Mouse (Mus musculus) gastrocnemius, postnatal 10 days (tissue): ENCODE measurements around the gene Ephb1. TPM values are rescaled to one million over a fixed set of nuclear protein-coding genes. Genes with fewer than 3 reads are reported as not detected.

ENCODE experiments used
- DNase-seq: peaks from one replicate; pipeline ENCODE4 v3.0.0; 2021; ENCODE audit warnings: mixed read lengths
- total RNA-seq, 2 experiments: library from RNA; stranded (reverse); gene quantifications; 2 replicates each; pipeline ENCODE4 v1.2.3; 2021

The Ephb1 gene
- total RNA-seq, 2 experiments from 2014 or later: 4.7 to 5.7 TPM

DNA sequence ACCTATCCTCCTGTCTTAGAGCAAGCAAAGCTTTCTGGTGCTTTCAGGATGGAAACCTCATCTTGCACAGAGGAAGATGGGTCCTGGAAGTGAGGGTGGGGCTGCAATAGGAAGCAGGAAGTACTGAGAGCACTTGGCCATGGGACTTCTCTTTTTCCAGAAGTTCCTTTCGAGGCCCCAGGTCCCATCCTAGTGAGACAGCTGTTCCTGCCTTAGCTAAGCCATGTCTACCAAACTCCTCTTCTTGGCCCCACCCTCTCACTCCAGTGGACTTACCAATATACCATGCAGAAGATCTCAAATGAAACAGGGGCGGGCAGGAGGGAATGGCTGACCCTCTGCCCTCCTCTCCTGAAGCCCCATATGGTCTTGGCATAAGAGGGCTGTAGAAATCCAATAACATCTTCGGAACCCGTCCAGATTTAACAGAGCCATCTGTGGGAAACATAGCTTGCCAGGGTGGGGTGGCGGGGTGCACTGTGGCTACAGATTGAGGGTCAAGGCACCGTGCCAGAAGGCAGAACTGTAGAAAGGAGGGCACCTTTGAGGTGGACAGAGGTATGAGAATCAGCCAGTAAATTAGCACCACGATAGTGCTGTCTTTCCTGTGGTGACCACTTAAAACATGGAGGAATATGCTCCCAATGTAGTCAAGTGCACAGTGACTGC lies 48.9 kb downstream of the Ephb1 start:
- no peak for DNase-seq

DNA sequence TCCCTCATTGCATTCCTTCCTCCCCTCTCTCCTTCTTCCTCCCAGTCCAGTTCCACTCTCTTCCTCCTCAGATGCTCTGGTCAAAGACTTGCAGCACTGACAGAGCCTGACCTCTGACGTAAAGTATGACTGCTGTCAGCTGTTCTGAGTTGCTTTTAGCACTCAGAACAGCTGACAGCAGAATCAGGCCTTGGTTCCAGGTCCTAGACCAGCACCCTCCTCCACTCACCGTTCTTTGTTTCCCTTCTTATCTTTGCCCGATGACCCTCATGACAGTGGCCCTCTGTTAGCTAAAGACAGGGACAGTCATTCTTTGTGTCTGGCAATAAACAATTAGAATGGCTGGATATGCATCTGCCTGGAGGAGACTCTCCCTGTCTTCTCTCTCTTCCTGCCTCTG lies 49.7 kb downstream of the Ephb1 start:
- DNase-seq: no peak

DNA sequence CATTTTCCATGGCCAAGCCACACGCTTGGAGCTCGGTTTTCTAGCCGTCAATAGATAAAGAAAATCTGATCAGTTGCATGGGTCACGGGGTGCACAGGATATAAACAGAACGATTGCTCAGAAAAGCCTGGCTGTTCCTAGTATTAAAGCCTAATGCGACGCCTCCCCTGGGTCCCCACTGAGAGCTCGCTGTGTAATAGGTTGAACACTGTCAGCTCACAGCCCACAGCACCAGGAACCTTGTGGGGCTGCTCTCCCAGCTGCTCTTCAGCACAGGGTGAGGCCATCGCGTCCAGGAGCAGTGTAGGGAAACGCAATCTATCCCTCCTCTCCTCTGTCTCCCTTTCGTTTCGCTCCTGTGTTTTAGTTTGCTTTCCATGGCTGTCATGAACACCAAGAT lies 50.6 kb downstream of the Ephb1 start:
- no peak for DNase-seq

DNA sequence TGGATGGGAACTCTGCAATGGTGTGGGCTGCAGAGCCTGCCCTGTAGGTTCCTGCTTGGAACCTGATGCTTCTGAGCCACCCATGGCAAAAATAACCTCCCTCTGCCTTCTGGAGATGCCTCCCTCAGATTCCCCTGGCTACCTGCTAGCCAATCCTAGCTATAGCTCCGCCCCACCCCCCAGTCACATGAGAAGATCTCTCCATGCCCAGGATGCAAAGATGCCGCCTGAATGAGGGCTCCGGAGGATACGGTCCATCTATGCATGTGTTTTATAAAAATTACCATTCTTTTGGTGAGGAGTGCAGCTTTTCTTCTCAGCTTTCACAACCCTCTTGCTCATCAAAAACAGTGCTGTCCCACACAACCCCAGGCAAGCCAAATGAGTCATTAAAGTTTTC lies 53.5 kb downstream of the Ephb1 start:
- no peak for DNase-seq

DNA sequence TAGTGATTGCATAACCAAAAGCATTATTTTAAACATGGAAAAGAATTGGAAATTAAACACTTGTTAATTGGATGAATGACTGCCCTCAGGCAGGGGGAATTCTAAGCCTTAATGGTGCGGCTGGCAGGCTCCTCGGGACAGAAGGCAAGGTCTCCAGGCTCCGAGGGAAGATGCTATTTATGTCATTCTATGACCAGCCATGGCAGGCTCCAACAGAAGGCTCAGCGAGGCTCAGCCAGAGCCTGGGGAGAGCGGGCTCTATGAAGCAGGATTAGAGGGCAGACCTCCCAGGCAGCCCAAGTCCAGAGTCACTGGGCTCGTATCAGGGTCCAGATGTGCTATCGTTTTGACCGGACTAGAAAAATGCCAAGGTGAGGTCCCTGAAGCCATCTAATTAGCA lies 55.8 kb downstream of the Ephb1 start:
- no peak for DNase-seq

DNA sequence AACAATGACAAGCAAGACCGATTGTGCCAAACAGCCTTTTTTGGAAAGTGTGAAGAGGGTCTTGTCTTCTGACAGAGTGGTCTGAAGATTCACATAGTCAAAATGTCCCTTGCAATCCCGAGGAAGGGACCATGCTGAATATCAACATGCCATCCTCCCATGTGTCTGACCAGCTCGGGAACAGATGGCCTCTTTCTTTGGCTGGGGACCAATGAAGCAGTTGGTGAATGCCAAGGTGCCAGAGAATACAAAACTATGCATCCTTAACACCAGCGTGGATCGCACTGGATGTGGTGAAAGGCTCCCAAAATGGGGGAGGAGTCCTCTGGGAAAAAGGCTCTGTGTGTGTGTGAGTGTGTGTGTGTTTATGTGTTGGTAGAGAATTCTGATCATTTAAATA lies 56.5 kb downstream of the Ephb1 start:
- no peak for DNase-seq

DNA sequence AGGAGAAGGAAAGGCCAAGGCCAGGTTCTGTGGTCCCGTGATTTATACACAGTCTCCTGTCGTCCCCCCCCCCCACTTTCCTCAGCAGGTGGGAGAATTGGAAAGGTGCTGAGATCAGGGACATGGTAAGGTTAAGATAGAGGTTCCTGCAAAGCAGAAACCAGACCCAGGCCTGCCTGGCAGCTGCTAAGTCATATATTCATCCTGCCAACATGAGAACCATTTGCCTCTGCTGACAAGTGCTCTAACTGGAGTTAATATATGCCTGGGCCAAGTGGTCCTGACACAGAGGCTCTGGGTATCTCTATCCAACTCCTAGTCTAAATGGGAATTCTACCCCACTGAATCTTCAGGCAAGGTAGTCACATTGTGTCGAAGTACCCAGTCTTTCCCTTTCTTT lies 57.3 kb downstream of the Ephb1 start:
- DNase-seq: no peak

DNA sequence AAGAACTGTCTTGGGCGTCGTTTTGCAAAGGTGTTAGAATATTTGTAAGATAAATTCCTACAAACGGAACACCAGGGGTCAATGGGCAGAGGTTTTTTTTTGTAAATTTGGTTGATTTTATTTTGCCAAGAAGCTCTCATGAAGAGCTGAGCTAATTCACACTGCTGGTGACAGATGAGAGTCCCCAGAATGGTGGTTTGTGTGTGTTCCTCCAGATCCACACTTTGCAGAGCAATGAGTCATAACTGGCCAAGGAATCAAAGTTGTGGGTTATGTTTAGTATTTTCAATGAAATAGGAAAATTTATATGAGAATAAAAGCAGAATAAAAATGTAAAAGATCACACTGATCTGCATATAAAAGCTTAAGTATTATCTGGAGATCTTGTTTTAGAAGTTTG lies 60.9 kb downstream of the Ephb1 start:
- no peak for DNase-seq

DNA sequence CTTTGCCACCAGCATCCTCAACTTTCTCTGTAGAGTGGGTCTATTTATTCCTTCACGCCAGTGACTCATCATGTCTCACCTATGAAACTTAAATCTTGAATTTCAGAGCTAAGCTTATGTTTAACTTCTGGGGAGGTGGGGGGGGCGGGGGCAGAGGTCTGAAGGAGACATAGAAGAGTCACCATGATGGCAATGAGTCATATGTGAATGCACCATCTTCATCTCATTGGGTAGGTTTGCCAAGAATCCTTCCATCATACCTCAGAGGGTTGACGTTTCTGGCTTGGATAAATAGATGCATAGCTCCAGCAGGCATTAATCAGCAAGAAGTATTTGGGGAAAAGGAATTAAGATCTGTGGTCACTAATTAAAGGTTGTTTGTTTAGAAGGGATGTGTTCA lies 63.3 kb downstream of the Ephb1 start:
- no peak for DNase-seq

DNA sequence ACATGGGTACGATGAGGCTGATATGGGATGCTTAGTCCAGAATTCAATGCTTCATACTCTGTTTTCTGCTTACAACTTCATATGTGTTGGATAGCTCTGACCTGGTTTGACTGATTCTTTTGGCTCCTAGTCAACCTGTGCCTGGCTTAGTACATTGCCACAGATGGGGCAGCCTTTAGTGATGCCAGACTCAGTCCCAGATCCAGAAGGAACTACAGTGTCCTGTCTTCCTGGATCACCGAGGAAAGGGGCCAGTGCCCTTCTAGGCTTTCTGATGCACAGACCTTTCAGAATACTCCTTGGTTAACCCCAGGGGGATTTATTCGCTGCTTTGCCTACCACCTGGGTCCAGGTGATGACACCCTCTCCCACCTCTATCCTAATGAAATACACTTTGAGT lies 66.1 kb downstream of the Ephb1 start:
- no peak for DNase-seq

DNA sequence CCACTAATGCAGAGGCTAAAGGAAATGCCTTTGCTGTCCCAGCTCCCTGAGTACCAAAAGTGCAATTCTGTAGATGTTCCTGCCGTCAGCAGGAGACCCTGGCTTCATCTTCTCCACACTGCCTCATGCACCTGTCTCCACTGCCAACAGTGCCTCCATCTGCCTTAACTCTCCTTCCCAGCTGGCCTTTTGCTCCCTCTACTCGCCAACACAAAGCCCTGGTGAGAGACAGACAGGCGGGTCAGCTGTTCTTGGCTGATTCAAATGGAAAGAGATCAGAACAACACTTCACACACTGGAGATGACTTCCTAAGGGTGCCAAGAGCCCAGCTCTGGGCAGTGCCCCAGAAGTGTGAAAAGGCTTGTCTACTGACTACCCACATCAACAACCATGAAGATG lies 78.6 kb downstream of the Ephb1 start:
- no peak for DNase-seq

DNA sequence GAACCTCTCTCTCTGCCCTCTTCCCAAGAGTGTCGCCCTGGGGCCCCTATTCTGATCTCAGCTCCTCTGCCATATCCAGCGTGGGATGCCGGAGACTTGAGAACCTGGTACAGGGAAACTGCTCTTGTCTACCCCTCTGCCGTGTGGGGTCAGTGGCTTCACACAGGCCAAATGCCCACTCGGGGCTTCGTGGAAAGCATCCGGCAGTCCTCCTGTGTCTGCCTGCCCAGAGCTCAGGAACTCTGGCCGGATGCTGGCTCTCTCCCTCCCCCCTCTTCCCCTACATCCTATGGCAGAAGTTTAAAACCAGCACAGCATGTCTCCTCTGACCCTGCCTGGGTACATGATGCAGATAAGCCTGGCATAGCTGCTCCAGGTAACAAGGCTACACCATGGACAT lies 80.5 kb downstream of the Ephb1 start:
- no peak for DNase-seq

DNA sequence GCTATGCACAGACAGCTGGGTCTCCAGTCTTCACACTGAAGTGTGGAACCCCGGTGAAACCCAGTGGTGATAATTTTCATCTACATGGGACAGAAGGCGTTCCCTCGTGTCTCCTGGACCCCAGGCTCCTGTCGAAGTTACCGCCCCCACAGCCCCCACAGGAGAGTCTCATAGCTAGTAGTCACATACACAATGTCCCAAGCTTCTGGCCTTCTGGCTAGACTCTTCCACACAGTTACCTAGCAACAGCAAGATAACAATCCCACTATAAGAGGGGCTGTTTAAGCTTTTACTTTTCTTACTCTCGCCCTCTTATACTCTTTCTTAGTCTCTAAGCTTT lies 81.1 kb downstream of the Ephb1 start:
- no peak for DNase-seq

DNA sequence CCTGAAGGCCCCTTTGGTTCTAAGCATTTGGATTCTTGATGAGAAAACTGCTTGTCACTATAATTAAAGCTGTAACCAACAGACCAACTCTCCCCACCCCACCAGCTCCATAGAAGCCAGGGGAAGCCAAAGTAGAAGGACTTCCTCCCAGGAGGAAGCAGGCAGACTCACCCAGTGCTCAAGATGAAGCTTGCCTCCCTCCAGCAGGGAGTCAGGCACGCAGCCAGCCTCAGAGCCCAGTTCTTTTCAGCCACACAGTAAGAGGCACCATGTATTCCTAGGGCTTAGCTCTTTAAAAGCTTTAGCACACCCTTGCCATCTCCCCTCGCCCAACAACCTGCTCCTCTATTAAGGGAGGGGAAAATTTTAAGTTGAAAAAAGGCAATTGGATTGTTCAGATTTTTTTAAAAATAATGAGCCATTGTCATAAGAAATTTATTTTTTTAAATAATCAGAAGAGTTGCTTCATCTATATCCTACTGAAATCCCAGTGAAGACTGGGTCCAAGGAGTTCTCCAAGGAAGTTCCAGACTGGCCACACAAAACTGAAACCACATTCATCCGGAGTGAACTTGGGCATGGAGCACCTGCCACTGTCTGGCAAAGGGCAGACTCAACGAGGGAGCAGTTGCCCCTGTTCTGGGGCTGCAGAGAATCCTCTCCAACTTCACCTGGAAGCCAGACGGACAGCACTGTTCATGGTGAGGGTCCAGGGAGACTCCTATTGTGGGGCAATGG lies 81.6 kb downstream of the Ephb1 start:
- DNase-seq: no peak

DNA sequence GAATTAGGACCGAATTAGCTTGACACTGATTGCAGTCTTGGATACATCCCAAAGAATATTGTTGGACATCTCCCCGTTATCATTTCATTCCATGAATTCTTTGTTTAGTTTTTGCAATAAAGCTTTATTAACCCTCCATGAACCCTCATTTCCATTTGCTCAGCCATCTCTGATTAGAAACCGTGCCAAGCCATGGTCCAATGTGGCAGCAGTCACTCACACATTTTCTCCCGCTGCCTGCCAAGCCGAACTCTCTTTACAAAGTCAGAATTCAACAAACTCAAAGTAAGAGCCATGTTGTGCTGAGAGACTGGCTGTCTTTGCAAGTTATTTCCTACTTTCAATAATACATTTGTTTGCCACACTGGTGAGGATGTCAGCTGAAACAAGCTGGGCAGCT lies 84.0 kb downstream of the Ephb1 start:
- DNase-seq: no peak

DNA sequence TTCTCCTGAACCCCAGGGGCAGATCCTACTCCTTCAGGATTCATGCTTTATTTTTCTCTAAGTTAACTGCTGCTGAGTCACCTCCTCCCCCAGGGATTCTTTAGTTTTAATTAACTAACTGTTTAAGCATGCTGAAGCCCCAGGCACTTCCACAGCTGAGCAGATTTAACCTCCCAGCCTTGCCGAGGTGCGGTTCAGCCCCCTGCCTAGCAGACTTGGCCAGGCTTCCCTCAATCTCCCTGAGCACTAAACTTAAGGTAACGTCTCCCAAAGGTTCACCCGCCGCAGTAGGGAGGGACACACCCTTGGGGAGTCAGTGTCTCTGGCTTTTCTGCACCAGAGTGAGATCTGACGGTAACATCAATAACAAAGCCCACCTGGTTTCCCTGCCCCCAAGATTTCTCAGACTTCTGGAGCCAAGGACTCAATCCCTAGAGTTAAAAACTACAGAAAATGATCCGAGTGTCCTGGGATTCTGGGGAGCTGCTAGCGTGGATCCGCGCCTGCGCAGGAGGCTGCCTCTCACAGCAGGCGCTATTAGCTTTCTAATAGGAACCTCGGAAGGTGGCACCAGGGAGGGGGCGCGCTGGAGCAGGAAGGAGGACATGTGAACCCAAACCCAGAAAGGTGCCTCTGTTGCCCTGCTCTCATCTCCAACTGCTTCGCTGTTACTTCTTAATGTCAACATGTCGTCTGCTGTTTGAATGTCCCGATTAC lies 87.0 kb downstream of the Ephb1 start:
- DNase-seq: peak; percentile 41

DNA sequence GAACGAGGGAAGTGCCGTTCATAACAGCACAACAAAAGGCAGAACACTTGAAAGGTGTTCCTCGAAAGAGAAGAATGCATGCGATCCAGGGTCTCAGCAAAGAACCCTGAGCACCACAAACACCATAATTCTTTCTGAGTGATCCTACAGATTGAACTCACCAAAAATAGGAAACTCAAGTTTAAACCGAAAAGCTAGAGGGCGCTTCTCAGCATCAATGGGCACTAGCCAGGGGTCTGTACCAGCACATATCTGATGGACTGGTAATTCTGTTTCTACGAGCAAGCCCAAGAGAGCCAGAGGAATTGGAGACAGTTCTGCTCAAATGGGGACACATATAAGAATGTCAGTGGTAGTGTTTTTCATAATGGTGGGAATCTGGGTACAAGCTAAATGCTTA lies 90.7 kb downstream of the Ephb1 start:
- DNase-seq: no peak

DNA sequence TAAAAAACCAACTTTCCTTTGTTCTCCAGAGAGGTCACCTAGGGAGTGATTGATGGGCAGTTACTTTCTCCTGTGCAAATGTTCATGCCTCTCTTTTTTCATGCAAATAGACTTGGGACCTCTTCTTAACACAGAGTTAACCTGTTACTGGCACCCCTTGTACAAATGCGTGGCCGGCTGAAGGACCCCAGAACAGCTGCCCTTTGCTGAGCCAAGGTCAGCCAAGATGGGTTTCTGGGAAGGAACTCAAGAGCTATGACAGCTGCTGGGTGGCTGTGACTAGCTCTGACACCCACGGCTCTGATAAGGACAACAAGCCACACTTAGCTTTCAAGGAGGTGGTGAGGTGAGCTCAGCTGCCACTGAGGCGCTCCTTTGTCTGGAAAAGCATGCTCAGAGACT lies 92.4 kb downstream of the Ephb1 start:
- DNase-seq: no peak

DNA sequence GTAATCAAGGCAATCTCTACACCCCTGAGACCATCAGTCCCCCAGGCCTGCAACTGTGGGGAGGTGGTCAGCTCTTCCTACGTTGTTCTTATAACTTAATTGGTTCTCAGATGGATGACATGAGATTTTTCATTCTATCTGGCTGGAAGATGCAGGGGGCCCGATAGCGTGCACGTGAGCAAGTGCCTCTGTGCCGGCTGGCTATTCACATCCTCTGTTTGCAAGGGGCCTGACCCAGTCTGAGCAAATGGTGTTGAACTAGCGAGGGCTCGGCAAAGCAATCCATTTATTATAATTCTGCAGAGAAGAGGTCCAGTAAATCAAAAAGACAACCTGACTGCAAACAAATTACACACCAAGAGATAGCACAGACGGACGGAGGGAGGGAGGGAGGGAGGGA lies 93.0 kb downstream of the Ephb1 start:
- no peak for DNase-seq

DNA sequence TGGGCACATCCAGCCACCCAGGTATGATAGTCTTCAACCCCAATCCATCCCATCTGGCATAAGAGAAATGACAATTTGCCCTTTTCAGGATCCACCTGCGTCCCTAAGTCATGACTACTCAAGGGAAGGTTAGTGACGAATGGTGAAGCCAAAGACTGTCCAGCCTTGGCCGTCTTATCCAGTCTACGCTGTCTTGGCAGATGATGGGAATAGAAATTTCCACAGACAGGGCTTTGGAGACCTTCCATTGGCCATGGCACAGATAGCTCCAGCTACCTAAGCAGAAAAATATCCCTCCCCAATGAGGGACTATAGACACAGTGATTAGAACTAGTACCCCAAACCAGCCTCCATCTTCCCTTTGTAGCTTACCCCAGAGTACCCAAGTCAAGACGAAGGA lies 98.1 kb downstream of the Ephb1 start:
- no peak for DNase-seq

DNA sequence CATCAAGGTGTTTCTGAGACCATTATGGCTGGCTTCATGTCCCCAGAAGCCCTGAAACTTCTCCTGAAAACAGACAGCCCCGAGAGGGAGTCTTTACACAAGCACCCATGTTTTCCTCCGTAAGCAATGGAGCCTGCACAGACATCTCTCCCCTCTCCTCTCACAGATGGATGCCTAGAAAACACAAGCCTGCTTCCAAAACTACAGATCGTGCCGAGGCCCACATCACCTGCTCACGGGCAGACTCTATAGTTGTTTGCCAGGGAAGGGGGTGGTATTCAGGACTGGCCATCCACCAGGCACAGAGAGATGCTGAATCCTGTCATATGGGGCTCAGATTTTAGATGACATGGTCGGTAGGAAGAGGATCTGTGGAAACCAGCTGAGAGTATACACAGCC lies 98.7 kb downstream of the Ephb1 start:
- DNase-seq: no peak

DNA sequence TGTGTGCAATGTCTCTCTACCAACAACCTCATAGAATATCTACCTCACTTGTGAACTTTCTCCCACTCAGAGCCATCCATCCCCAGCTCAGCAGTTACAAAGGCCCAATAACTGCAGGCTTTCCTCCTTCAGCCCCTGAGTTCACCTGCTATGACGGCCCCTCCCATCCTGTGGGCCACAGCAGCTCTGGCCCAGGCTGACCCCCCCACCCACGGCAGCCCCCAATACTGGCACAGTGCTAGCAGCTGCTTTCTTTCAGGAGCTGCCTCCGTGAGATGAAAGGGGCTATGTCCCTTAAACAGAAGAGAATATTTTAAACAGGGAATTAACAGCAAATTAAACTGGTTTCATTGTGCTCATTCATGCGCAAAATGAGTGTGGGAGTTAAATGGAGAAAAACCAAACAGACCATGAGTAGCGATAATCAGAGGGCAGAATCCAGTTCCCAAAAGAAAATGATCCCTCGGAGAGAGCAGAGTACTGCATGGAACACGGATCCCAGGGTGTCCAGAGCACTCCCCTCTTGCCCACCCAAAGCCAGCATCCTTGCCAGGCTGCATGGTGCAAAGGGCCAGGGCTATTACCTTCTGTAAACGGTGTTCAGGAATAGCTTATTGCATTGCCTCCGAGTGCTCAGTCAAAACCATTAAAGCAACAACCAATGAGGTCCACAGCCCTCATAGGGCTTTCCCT lies 105.2 kb downstream of the Ephb1 start:
- DNase-seq: no peak

DNA sequence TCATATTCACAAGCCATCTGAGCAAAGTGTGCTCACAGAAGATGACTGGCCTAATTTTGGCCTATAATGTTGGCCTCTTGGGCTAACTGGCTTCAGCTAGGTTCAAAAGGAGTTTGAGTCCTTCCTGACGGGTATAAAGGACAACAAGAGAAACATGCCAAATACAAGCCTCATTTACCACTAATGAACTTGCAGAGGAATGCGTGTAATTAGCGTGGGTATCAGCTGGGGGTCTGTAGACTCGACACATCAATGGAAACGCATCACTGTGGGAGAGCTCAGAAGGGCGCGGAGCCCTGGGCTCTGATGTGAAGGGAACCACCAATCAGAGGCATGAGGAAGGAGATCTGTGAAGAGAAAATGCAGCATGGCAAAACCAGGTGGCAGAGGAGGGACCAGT lies 108.9 kb downstream of the Ephb1 start:
- DNase-seq: no peak
